Mouse (Mus musculus) central nervous system, embryonic 14 days (tissue): ENCODE measurements around the gene Mib2. TPM values are rescaled to one million over a fixed set of nuclear protein-coding genes. Genes with fewer than 3 reads are reported as not detected.

Experiments
- polyA plus RNA-seq: library from polyadenylated mRNA; depleted of rRNA; stranded (reverse); fragments of >200 nt; gene quantifications from 2 replicates; pipeline ENCODE4 v1.2.3, GENCODE M21; 2012; rRNA removed

Mib2 gene
- 91.5 and 97.1 TPM in 2 replicates for polyA plus RNA-seq

DNA sequence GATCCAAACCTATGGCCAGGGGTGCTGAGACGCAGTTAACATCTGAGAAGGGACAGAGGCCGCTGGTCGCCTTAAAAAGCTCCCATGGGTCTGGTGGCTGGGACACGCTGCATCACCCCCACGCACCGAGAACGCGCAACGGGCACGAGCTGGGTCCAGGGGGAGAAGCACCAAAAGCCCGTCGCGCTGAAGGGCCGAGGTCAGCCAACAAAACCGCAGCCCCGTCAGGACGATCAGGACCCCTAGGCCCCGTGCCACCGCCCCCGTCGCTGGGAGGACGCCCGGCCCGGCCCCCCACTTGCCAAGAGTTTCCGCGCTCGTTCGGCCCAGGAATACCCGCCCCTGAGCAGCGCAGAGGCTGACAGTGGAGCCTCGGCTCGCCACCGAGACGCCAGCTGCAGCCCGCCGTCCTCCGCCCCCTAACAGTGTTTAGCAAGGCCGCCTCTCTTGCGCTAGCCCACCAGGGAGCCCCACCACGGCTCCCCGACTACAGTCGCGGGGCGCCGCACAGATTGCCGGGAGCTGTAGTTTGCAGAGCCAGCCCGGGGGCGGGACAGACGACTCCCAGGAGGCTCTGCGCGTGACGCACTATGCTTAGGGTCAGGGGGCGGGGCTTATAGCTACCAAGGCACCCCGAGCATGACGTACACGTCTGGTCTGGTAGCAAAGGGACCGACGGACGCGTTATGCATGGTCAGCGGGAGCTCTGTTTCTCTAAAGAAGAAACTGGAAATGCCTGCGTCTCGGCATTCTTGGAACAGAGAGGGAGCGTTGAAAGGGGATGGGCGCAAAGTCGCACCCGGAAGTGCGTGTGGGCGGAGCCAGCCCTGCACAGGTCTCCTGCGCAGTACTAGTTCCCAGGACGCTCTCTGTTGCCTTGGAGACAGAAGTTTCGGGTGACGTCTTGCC lies at the start of gene Mib2:
Mib2 (minus strand) TSS at position 510 of the 909 bp plus-strand sequence.

DNA sequence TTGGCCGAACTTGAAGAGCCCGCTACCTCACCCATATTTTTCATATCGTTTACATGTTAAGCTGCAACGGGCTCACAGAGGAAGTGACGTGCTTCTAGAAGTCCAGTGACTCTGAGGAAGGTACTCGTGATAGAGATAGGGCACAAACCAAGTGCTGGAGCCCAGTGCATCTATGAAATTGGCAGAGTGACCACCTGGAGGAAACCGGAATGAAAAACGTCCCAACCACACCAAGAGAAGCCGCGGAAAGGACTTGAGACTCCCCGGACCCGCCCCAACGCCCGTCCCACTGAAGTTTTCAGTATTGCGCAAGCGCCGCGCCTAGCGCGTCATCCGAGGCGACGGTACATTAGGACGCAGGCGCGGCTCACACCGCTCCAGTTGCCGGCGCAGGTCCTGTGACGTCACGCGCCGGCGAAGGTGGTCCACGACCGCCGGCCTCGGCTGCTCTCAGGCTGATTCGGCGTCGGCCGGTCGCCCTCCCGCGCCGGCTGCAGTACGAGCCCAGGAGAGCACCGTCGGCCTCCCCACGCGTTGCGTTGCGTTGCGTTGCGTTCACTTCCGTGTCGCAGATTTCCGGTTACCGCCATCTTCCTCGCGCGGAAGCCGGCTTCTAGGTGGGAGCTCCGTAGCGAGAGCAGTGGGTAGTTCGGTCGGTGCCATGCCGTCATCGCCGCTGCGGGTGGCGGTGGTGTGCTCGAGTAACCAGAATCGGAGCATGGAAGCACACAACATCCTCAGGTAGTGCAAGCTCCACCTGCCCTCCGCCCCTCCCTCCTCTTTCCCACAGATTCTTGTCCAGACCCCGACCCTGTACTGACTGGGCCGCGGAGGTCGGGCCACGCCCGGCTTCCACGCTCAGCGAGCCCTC lies 36.0 kb upstream of the Mib2 start, which contains the start of gene Ssu72:
Ssu72 (plus strand) TSS at position 80 of the 871 bp plus-strand sequence.

DNA sequence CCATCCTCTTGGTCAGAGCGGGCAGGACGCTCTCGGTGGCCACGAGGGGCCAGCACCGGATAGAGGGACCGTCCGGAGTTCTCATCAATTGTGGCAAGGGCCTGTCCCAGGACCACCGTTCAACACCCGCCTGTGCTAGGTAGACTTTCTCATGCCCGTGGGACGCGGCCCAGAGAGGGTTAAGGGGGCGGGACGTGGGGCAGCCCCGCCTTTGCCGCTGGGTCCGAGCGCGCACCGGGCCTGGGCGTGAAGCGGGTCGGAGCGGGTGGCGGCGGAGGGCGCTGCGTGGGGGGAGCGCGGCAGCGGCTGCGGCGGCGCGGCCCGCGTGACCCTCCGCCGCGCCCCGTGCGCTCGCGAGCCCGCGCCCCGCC lies 25.1 kb upstream of the Mib2 start, which contains the start of gene Fndc10:
Fndc10 (plus strand) TSS at position 232 of the 371 bp plus-strand sequence.

DNA sequence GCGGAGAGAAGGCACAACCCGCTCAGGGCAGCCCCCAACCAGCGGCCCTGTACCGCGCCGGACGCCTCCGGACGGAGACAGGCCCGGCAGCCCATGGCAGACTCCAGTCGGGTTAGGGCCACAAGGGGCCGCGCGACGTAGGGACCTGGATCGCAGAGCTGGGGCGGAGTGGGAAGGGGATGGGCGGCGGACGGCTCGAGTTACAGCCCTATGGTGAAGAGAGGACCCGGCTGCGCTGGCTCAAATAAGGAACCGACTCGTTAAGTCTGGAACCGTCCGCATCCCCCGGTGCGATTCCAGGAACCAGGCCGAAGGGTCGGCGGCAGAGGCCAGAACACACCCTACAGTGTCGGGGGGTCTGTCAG lies 15.9 kb downstream of the Mib2 start, which contains the start of gene Mmp23:
Mmp23 (minus strand) TSS at position 299 of the 365 bp plus-strand sequence.

DNA sequence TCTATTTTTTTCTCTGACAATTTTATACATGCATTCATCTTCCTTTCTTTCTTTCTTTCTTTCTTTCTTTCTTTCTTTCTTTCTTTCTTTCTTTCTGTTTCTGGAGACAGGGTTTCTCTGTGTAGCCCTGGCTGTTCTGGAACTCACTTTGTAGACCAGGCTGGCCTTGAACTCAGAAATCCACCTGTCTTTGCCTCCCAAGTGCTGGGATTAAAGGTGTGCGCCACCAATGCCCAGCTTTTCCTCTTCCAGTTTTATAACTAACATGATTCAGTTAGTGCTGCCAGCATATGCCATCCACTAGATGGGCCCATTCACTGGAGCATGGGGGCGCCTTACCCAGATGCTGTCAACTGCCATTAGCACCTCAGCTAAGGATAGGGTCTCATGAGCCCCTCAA lies 23.7 kb downstream of the Mib2 start, which contains the start of gene Gm10563:
Gm10563 (minus strand) TSS at position 101 of the 400 bp plus-strand sequence.

DNA sequence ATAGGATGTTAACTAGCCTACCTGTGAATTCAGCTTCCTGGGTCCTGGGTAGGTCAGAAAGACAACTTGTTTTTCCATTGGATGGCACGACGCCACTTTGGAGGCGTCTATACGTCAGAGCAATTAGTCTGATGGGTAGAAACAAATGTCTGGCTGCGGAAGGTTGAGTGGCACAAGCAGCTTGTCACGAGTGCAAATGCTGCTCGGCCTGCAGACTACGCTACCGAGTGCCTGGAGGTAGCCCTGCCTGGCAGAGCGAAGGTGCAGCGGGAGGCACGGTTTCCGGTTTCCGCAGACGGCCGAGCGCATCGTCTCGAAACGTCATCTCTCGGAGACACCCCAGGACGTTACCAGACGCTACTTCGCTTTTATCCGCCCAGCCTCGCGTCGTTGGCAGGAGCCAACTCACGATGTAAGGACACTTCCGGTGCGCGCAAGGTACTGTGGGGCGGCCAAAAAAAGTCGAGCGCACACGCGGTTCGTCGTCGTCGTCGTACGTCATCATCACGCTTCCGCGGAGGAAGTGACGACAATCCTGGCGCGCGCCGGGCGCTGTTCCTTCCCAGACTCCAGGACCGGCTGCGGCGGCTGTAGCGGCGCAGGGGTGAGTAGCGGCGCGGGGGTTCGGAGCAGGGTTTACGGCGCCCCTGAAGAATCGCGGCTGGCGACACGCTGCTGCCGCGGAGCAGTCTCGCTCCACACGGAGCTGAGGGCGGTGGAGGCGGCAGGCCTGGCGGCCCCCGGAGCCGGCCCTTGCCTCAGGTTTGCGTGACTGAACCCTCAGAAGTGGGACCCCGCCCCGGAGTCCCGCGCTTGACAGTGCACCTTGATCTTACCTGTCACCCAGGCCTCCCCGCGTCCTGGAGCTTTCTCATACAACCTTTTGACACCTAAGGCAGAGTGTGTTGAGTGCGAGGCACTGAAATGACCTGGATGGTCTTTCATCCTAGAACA lies 44.4 kb downstream of the Mib2 start, which contains the start of gene Cdk11b:
Cdk11b (plus strand) TSS at position 517 of the 954 bp plus-strand sequence.

Other genes starting within 250 kb of the Mib2 start
- 0.23 and 0.36 TPM in 2 replicates for gene Tmem52, start 200.1 kb downstream of the Mib2 start, polyA plus RNA-seq
- 708 and 773 TPM in 2 replicates for gene Gnb1, start 177.8 kb downstream of the Mib2 start, polyA plus RNA-seq
- gene Nadk, start 106.8 kb downstream of the Mib2 start, polyA plus RNA-seq: 80.8 and 92.1 TPM in 2 replicates
- 15.5 and 15.9 TPM in 2 replicates for gene Slc35e2, start 67.8 kb downstream of the Mib2 start, polyA plus RNA-seq
- gene Cdk11b, start 44.3 kb downstream of the Mib2 start, polyA plus RNA-seq: 56.1 and 63.3 TPM in 2 replicates
- not detected in 2 replicates for gene Gm10563, start 23.8 kb downstream of the Mib2 start, polyA plus RNA-seq
- 9.1 and 13.0 TPM in 2 replicates for gene Mmp23, start 15.8 kb downstream of the Mib2 start, polyA plus RNA-seq
- gene Fndc10, start 25.1 kb upstream of the Mib2 start, polyA plus RNA-seq: 22.4 and 26.6 TPM in 2 replicates
- gene Ssu72, start 35.6 kb upstream of the Mib2 start, polyA plus RNA-seq: 122 and 133 TPM in 2 replicates
- 26.3 and 28.4 TPM in 2 replicates for gene Tmem240, start 65.6 kb upstream of the Mib2 start, polyA plus RNA-seq
- 107 TPM in 2 replicates for gene Atad3a, start 91.9 kb upstream of the Mib2 start, polyA plus RNA-seq
- 18.5 and 19.0 TPM in 2 replicates for gene Vwa1, start 105.5 kb upstream of the Mib2 start, polyA plus RNA-seq
- 0.98 and 1.3 TPM in 2 replicates for gene Tmem88b, start 116.7 kb upstream of the Mib2 start, polyA plus RNA-seq
- gene Ankrd65, start 121.2 kb upstream of the Mib2 start, polyA plus RNA-seq: 0.06 TPM in 1 of 2 replicates, not detected in the other
- gene Mrpl20, start 133.7 kb upstream of the Mib2 start, polyA plus RNA-seq: 121 and 130 TPM in 2 replicates
- gene Ccnl2, start 143.3 kb upstream of the Mib2 start, polyA plus RNA-seq: 221 and 226 TPM in 2 replicates
- gene Aurkaip1, start 162.1 kb upstream of the Mib2 start, polyA plus RNA-seq: 107 and 111 TPM in 2 replicates
- 46.6 and 77.3 TPM in 2 replicates for gene Mxra8, start 170.5 kb upstream of the Mib2 start, polyA plus RNA-seq
- gene Dvl1, start 178.2 kb upstream of the Mib2 start, polyA plus RNA-seq: 149 and 150 TPM in 2 replicates
- 0.53 and 0.79 TPM in 2 replicates for gene Tas1r3, start 194.2 kb upstream of the Mib2 start, polyA plus RNA-seq
- gene Cptp, start 200.2 kb upstream of the Mib2 start, polyA plus RNA-seq: 20.1 and 21.9 TPM in 2 replicates
- 67.9 and 76.2 TPM in 2 replicates for gene Ints11, start 200.3 kb upstream of the Mib2 start, polyA plus RNA-seq
- gene Pusl1, start 222.6 kb upstream of the Mib2 start, polyA plus RNA-seq: 87.2 and 88.3 TPM in 2 replicates
- 101 and 108 TPM in 2 replicates for gene Acap3, start 222.6 kb upstream of the Mib2 start, polyA plus RNA-seq